Mouse (Mus musculus) brain, embryonic 14.5 days (tissue): ENCODE results near the gene Snd1.

Source experiments
- CTCF ChIP-seq: fragments of 200-500 bp; IDR thresholded peaks from 2 replicates; pipeline ENCODE4 v1.5.1; 2012; ENCODE audit warnings: inconsistent platforms, mild to moderate bottlenecking, moderate library complexity, borderline replicate concordance; ENCODE audit not compliant: insufficient read depth, insufficient read length; ENCODE audit errors: extremely low read depth
- POLR2A ChIP-seq: fragments of 200-500 bp; IDR thresholded peaks from 2 replicates; pipeline ENCODE4 v1.6.1; 2012; ENCODE audit warnings: mild to moderate bottlenecking, inconsistent platforms, borderline replicate concordance; ENCODE audit not compliant: poor library complexity, insufficient read depth, insufficient read length, severe bottlenecking; ENCODE audit errors: extremely low read depth

- TF ChIP-seq CTCF, result no peak
- no peak for TF ChIP-seq POLR2A
Observed at GRCm38 (mm10) chr6:28622522-28622921, 147.6 kb downstream of the Snd1 start.
